Mouse (Mus musculus) liver, embryonic 15.5 days (tissue): ENCODE results near the gene Nt5dc3. TPM values are rescaled to one million over a fixed set of nuclear protein-coding genes. Genes with fewer than 3 reads are reported as not detected.

Experiments used
- ATAC-seq: fragments of 200-750 bp; cut with Nextera tagmentation; 2 replicates; pipeline ENCODE4 v1.8.0; 2017; ENCODE audit warnings: moderate number of reproducible peaks, mild to moderate bottlenecking, moderate library complexity; ENCODE audit not compliant: insufficient read depth
- H3K27ac ChIP-seq: fragments of 300-500 bp; sonication (generic); replicated peaks from 2 replicates; pipeline ENCODE4 v1.5.1; 2015; ENCODE audit warnings: mild to moderate bottlenecking, inconsistent platforms
- H3K27me3 ChIP-seq: fragments of 300-500 bp; sonication (generic); 2 replicates; pipeline ENCODE4 v1.6.1; 2015; ENCODE audit warnings: mild to moderate bottlenecking, inconsistent platforms
- H3K36me3 ChIP-seq: fragments of 300-500 bp; sonication (generic); replicated peaks from 2 replicates; pipeline ENCODE4 v1.6.1; 2015; ENCODE audit warnings: moderate library complexity, mild to moderate bottlenecking, inconsistent platforms
- H3K4me1 ChIP-seq: fragments of 300-500 bp; sonication (generic); replicated peaks from 2 replicates; pipeline ENCODE4 v1.6.1; 2015; ENCODE audit warnings: inconsistent platforms
- H3K4me2 ChIP-seq: fragments of 300-500 bp; sonication (generic); 2 replicates; pipeline ENCODE4 v1.6.1; 2015; ENCODE audit warnings: moderate library complexity, mild to moderate bottlenecking, inconsistent platforms
- H3K4me3 ChIP-seq: fragments of 300-500 bp; sonication (generic); replicated peaks from 2 replicates; pipeline ENCODE4 v1.5.1; 2015; ENCODE audit warnings: mild to moderate bottlenecking, inconsistent platforms
- H3K9ac ChIP-seq: fragments of 300-500 bp; sonication (generic); 2 replicates; pipeline ENCODE4 v1.6.1; 2015; ENCODE audit warnings: moderate library complexity, mild to moderate bottlenecking, inconsistent platforms
- H3K9me3 ChIP-seq: fragments of 300-500 bp; sonication (generic); replicated peaks from 2 replicates; pipeline ENCODE4 v1.6.1; 2016; ENCODE audit warnings: inconsistent platforms
- WGBS: fragments of 180-500 bp; shearing (Covaris S2); methylation state at CpG from one replicate; pipeline ENCODE4 v1.1.7; 2015; ENCODE audit warnings: mixed read lengths; ENCODE audit not compliant: insufficient replicate concordance; 5-methylcytosine and 5-hydroxymethylcytosine counted together
- polyA plus RNA-seq: library from polyadenylated mRNA; unstranded; fragments of >200 nt; fragmentation: Nextera tagmentation; extraction: Ambion mirVana; gene quantifications from 2 replicates; pipeline ENCODE4 v1.2.1, GENCODE M21; 2015

Gene Nt5dc3
- polyA plus RNA-seq, 1 experiment from 2014 or later, result 0.25 TPM

DNA sequence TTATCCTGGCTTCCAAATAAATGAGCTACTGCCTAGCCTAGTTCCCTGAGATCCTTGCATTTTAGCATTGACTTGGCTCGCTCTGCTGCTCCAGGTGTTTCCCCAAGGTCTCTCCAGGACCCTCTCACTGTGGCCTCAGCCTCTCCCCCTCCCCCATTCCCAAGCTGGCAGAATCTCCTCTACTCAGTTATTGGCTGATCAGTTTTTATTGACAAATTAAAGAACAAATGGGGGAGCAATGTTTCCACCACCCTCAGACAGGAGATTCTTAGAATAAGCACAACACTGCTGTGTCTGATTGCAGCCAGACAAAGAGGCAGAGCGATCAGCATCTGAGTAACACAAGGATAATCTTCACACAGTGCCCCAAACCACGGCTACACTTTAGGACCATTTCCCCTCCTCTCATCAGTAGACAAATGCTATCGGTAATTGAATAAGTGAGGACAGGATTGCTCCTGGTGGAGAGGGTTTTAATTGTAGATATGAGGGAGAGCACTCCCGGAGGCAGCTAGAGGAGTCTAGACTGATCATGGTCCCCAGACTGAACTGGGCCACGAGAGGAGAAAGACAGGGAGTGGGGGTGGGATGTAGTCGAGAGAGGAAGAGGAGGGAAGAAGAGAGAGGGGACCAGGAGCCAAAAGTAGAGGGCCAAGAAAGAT is 17.0 kb upstream of the Nt5dc3 start:
- ATAC-seq, result no peak
- WGBS, result 29% methylated on average over 7 of the region's 7 CpGs
- Histone ChIP-seq H3K36me3 (no peaks in the 10 kb centered on the region), H3K27me3 (no peaks in the 10 kb centered on the region), H3K9me3 (no peaks in the 10 kb centered on the region), H3K4me2 (no peak overlapping the region), H3K4me3 (no peak overlapping the region), H3K4me1 (no peaks in the 10 kb centered on the region), H3K27ac (no peak overlapping the region), H3K9ac (no peak overlapping the region)

DNA sequence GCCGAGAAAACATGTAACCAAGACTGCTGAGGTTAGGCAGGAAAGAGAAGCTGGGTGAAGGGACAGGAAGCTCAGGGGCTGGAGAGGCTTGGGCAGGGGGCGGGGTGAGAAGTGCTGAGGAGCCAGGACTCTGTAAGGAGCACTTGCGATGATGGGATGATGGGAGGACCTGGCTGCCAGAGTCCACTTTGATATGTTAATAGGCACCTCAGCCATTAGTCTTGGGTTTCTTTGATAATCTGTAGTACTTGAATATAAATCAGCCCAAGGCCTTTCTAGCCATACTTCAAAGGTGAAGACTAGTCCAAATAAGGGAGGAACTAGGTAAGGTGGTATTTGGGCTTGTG is 16.4 kb upstream of the Nt5dc3 start:
- ATAC-seq, result no peak

DNA sequence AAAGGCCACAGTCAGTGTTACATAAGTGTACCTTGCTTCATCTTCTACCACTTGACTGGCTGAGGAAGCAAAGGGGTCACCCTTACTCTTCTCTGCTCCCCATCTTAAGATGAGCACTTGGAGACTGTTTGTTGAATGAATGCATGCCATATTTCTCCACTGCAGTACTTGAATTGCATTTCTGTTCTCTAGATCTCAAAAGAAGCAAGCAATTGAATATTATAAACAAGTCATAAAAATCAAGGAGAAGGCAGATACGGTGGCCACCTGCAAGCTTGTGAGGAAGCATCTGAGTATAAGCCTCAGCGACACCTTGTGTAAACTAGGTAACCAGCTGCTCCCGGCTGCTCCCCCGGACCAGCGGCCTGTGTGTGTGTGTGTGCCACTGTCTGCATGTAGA is 15.1 kb upstream of the Nt5dc3 start, which contains the start of gene Gm49358:
Gm49358 (plus strand) TSS at position 301 of the 400 bp plus-strand sequence.
- no peak within 1 kb of the TSS for H3K4me3 ChIP-seq
- H3K27me3 ChIP-seq, result no peaks in the 10 kb centered on the region
- H3K4me2 ChIP-seq, result no peak within 1 kb of the TSS
- no peak for ATAC-seq
- H3K36me3 ChIP-seq, result no peaks in the 10 kb centered on the region
- no peak within 1 kb of the TSS for H3K27ac ChIP-seq
- H3K4me1 ChIP-seq, result no peaks in the 10 kb centered on the region
- no peaks in the 10 kb centered on the region for H3K9me3 ChIP-seq
- no peak within 1 kb of the TSS for H3K9ac ChIP-seq
- WGBS, result 81% methylated on average over 5 of the region's 5 CpGs

More for the DNA sequence above, 16.4 kb upstream of the Nt5dc3 start:
- Histone ChIP-seq H3K4me3 (no peak overlapping the region), H3K4me2 (no peak overlapping the region), H3K4me1 (no peaks in the 10 kb centered on the region), H3K27me3 (no peaks in the 10 kb centered on the region), H3K36me3 (no peaks in the 10 kb centered on the region), H3K27ac (no peak overlapping the region), H3K9ac (no peak overlapping the region), H3K9me3 (no peaks in the 10 kb centered on the region)
- WGBS, result 34% methylated on average over 3 of the region's 3 CpGs

DNA sequence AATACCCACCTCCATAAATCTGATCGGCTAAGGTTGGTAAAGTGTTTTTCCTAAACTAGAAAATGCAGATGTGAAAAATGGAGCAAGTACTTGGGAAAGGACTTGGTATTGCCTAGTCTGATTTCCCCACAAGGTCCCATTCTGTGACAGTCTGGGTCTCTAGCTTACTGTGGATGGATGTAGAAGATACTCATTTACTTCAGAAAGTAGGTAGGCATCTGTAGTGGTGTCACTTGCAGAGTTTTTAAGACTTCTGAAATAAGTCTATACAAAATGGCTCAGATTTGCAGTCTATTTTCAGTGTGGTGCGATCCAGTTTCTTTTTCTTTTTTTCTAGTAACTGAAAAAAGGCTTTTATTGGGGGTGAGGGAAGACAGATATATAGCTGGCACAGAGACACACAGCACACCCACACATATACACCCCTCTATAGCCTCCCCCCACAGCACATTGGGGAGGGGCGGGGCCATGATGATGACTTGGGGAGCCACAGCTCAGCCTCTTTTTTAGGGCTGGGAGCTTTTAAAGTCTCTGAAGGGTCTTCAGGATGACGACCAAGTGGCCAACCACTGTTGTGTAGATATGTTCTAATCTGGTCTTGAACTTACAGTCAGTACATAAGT is 13.3 kb upstream of the Nt5dc3 start:
- no peak overlapping the region for H3K27ac ChIP-seq
- 60% methylated on average over 4 of the region's 4 CpGs for WGBS
- no peak for ATAC-seq

DNA sequence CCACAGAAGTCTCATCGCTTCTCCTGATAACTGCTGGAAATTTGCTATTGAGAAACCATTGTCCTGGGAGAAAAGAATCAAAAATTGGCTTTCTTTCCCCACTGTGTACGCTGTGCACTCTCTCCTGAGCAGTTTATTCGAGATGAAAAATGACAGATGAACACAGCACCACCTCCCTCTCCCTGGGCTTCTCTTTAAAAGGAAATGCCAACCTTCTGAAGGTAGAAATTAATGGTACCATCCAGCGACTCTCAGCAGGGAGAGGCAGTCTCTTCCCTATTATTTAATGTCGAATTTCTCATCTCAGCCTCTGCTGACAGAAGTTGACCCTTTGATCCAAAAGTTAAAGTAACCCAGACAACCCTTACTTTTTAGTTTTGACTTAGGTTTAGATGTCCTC is 9.6 kb upstream of the Nt5dc3 start:
- H3K27me3 ChIP-seq, result no peaks in the 10 kb centered on the region
- H3K4me3 ChIP-seq, result no peak overlapping the region
- no peaks in the 10 kb centered on the region for H3K9me3 ChIP-seq
- no peak overlapping the region for H3K4me2 ChIP-seq
- no peak overlapping the region for H3K27ac ChIP-seq
- WGBS, result 46% methylated on average over 5 of the region's 5 CpGs
- no peaks in the 10 kb centered on the region for H3K4me1 ChIP-seq
- no peaks in the 10 kb centered on the region for H3K36me3 ChIP-seq
- H3K9ac ChIP-seq, result no peak overlapping the region
- no peak for ATAC-seq

More for the DNA sequence above, 13.3 kb upstream of the Nt5dc3 start:
- Histone ChIP-seq H3K4me3 (no peak overlapping the region), H3K9ac (no peak overlapping the region), H3K4me2 (no peak overlapping the region), H3K4me1 (no peaks in the 10 kb centered on the region), H3K27me3 (no peaks in the 10 kb centered on the region), H3K9me3 (no peaks in the 10 kb centered on the region), H3K36me3 (no peaks in the 10 kb centered on the region)

DNA sequence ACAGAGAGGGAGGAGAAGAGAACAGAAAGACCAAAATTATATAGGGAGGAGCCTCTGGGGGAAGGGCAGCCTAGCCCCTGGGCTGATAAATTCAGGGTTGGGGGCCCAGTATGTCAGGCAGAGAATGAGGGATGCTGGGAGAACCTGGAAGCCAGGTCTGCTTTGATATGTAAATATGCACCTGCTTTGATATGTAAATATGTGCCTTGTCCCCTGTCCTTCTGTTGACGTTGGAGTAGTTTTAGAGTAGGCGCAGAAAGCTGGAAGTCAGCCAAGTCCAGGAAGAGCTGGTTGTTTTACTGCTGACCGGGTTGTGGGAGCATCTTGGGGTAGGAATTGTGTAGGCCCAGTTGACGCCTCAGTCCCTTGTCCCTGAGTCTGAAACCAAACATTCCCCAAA is 9.0 kb upstream of the Nt5dc3 start:
- Histone ChIP-seq H3K4me1 (no peaks in the 10 kb centered on the region), H3K27me3 (no peaks in the 10 kb centered on the region), H3K9me3 (no peaks in the 10 kb centered on the region), H3K9ac (no peak overlapping the region), H3K4me2 (no peak overlapping the region), H3K27ac (no peak overlapping the region), H3K4me3 (no peak overlapping the region), H3K36me3 (no peaks in the 10 kb centered on the region)
- WGBS, result 54% methylated on average over 4 of the region's 4 CpGs
- ATAC-seq, result no peak

DNA sequence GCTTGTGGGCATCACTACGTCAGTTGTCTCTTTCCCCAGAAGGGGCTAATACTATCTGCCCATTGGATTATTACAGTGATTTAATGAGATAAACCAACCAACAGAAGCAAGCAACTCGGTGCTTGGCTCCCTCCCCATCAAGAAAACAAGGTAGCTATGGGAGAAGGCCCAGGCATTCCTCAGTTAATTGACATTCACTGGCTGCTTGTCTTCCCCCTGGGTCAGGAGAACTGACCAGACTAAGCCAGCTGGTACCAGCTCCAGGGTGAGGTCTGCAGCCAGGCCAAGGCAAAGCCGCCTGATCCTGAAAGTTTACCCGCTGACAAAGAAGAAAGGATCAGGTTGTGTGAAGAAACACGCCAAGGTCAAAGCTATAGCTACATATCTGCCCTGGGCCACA is 7.1 kb upstream of the Nt5dc3 start:
- Histone ChIP-seq H3K9me3 (no peaks in the 10 kb centered on the region), H3K36me3 (no peaks in the 10 kb centered on the region), H3K4me3 (no peak overlapping the region), H3K27me3 (0 out of 2 replicates have a peak, but pooled peaks cover 4% of the 10 kb centered on the region), H3K9ac (no peak overlapping the region), H3K27ac (no peak overlapping the region), H3K4me2 (no peak overlapping the region), H3K4me1 (no peaks in the 10 kb centered on the region)
- ATAC-seq, result no peak
- 72% methylated on average over 5 of the region's 5 CpGs for WGBS

DNA sequence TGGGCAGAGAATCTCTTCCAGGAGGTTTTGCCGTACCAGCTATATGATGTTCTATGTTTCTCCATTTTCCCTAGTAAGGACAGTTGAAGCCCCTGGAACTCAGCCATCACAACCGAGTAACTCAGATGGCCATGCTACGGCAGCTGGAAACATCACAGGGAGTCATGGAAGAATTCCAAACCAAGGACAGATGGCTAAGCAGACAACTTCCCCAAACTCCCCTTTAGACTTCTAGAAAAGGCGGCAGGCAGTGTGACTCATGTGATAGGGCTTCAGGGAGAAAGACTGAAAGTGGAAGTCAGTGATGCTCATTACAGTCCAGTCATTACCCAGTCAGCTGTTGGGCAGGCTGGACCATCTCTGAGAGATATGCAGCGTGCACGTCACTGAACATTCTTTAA is 6.6 kb upstream of the Nt5dc3 start:
- Histone ChIP-seq H3K36me3 (no peaks in the 10 kb centered on the region), H3K27me3 (0 out of 2 replicates have a peak, but pooled peaks cover 6% of the 10 kb centered on the region), H3K4me2 (no peak overlapping the region), H3K27ac (no peak overlapping the region), H3K9me3 (no peaks in the 10 kb centered on the region), H3K4me1 (no peaks in the 10 kb centered on the region), H3K9ac (no peak overlapping the region), H3K4me3 (no peak overlapping the region)
- WGBS, result 50% methylated on average over 6 of the region's 6 CpGs
- no peak for ATAC-seq

DNA sequence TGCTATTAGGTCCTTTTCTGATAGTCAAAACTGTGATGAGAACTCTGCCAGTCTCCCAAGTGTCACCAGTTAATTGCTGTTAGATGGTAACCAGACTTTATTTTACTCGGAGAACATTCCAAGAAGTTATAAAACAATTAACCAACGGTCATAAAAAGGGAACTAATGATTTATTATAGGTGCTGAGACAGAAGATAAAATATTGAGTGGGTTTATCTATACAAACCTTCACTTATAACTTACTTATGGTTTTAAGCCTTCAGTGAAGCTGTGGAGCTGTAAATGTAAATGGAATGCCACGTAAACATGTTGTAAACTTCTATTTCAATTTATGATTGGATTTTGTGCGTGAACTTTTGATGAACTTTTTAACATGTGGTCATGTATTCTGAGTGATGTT is 5.4 kb upstream of the Nt5dc3 start:
- no peaks in the 10 kb centered on the region for H3K9me3 ChIP-seq
- peaks cover 10% of the 10 kb centered on the region for H3K4me1 ChIP-seq
- no peak overlapping the region for H3K27ac ChIP-seq
- WGBS, result 41% methylated on average over 4 of the region's 4 CpGs
- H3K4me3 ChIP-seq, result no peak overlapping the region
- H3K9ac ChIP-seq, result no peak overlapping the region
- H3K36me3 ChIP-seq, result no peaks in the 10 kb centered on the region
- ATAC-seq, result no peak
- peaks cover 12% of the 10 kb centered on the region; the same call in 1 of the 2 replicates for H3K27me3 ChIP-seq
- no peak overlapping the region for H3K4me2 ChIP-seq

DNA sequence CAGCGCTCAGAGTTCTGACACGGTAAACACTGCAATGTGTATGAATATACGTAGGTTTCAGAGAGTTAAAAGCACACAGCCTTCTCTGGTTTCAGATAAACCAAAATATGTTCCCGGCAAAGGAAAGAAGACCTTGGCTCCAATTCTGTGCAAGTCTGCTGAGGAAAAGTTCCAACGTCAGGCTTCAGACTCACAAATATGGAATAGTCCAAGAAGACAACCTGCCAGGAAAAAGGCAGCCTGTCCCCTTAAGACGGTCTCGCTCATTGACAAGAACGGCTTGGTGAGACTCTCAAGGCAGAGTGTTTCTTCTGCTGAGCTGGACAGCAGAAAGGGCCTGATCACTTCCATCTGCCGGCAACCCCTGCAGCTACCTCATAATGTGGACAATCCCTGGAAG is 2.5 kb upstream of the Nt5dc3 start:
- no peak overlapping the region for H3K4me2 ChIP-seq
- H3K36me3 ChIP-seq, result no peaks in the 10 kb centered on the region
- peaks cover 17% of the 10 kb centered on the region; the same call in 1 of the 2 replicates for H3K27me3 ChIP-seq
- ATAC-seq, result no peak
- no peak overlapping the region for H3K4me3 ChIP-seq
- no peak overlapping the region for H3K27ac ChIP-seq
- peaks cover 29% of the 10 kb centered on the region for H3K4me1 ChIP-seq
- H3K9me3 ChIP-seq, result no peaks in the 10 kb centered on the region
- H3K9ac ChIP-seq, result no peak overlapping the region
- WGBS, result 69% methylated on average over 9 of the region's 9 CpGs

DNA sequence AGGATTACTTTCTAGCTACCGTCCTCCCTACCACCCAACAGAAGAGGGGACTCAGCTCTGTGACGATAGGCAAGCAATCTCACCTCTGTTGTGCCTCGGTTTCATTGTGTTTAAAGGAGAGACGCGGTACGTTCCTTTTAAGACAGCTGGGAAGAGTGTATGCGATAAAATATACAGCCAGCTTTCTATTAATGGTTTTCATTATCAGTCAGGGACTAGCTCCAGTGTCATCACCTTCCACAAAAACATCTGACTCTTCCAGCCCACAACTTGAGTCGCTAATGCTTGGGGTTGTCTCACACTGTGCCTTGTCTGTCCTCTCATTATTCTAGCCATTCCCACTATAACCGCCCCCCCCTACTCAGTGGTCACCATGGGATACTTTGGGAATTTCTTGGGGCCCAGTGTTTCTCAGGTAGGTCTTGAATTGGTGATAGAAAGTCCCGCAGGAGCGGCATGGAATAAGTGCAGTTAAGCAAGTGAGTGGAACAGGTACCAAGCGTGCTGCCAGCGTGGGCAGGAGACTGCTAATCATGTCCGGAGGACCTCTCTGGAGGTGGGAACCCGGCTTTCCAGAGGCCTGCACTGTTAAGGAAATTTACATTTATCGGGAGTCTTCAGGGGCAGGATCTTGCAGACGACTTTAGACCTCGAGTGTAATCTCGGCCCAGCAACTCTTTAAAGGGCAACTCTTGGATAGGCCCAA is 1.0 kb upstream of the Nt5dc3 start:
- H3K9me3 ChIP-seq, result no peaks in the 10 kb centered on the region
- H3K36me3 ChIP-seq, result no peaks in the 10 kb centered on the region
- H3K4me2 ChIP-seq, result peak overlapping the region; percentile 100
- H3K4me3 ChIP-seq, result peak overlapping the region; percentile 70
- WGBS, result 32% methylated on average over 19 of the region's 19 CpGs
- peaks cover 17% of the 10 kb centered on the region; the same call in 1 of the 2 replicates for H3K27me3 ChIP-seq
- peak overlapping the region; percentile 56 for H3K9ac ChIP-seq
- 0 out of 2 replicates have a peak overlapping the region, but pooled peaks have one; percentile 77 for H3K27ac ChIP-seq
- peaks cover 29% of the 10 kb centered on the region for H3K4me1 ChIP-seq
- ATAC-seq, result no peak
